14 mouse cellular contexts compared by ENCODE assay signal in genomic region chr15:30709026-30709753, GRCm38 (mm10).
DNase-seq lines count a peak whose midpoint lies in the region; ATAC-seq lines count a peak whose summit lies in the region.
"Had no signal": no experiment of that assay in that cellular context is flagged by ENCODE, and none has a peak within 500 bp of the region (broad histone marks: within the 10 kb centered on the region; RNA-seq: fewer than 3 reads in every experiment).

No protein-coding gene starts in this region.

- H3K36me3 ChIP-seq in kidney, embryonic 16.5 days (ENCODE audit: insufficient read depth, low read length), result no peaks in the 10 kb centered on the region
- H3K36me3 ChIP-seq in hindbrain, embryonic 16.5 days (ENCODE audit: control insufficient read depth, insufficient read depth, low read length), result no peaks in the 10 kb centered on the region
- no peaks in the 10 kb centered on the region for H3K36me3 ChIP-seq in neural tube, embryonic 12.5 days
- H3K36me3 ChIP-seq: G1E; liver, embryonic 15.5 days; stomach, embryonic 15.5 days had no signal

- DNase-seq in kidney, postnatal 36 days, result peak; percentile 2 to 10
- DNase-seq in embryo, embryonic 11 days, result peak; percentile 9
- no peak for DNase-seq in natural killer cell, adult 2 months (ENCODE audit: low spot score in 2 of 2)
- DNase-seq in gastrocnemius, adult 8-10 months (ENCODE audit: low spot score in 2 of 2), result no peak
- DNase-seq in spleen, postnatal 14 days (ENCODE audit: low spot score in 2 of 2), result no peak
- DNase-seq: adrenal gland, postnatal 36 days; gastrocnemius, postnatal 10 days; heart, postnatal 10 days had no signal

- no peaks in the 10 kb centered on the region for H3K9me3 ChIP-seq in kidney, embryonic 16.5 days (ENCODE audit: low read length)
- H3K9me3 ChIP-seq in hindbrain, embryonic 16.5 days (ENCODE audit: control insufficient read depth, low read length), result no peaks in the 10 kb centered on the region
- H3K9me3 ChIP-seq in neural tube, embryonic 12.5 days, result no peaks in the 10 kb centered on the region
- H3K9me3 ChIP-seq: liver, embryonic 15.5 days; stomach, embryonic 15.5 days had no signal

- no peaks in the 10 kb centered on the region for H3K4me1 ChIP-seq in kidney, embryonic 16.5 days (ENCODE audit: insufficient read depth, low read length)
- H3K4me1 ChIP-seq in hindbrain, embryonic 16.5 days (ENCODE audit: control insufficient read depth, insufficient read depth, low read depth, low read length), result no peaks in the 10 kb centered on the region; the same call in none of the 2 replicates
- H3K4me1 ChIP-seq in neural tube, embryonic 12.5 days, result no peaks in the 10 kb centered on the region; the same call in 1 of the 2 replicates
- H3K4me1 ChIP-seq: liver, embryonic 15.5 days; stomach, embryonic 15.5 days had no signal

- no peaks in the 10 kb centered on the region for H3K27me3 ChIP-seq in kidney, embryonic 16.5 days (ENCODE audit: insufficient read depth, low read length)
- H3K27me3 ChIP-seq in hindbrain, embryonic 16.5 days (replicated peaks; ENCODE audit: control insufficient read depth, insufficient read depth, low read length), result no peaks in the 10 kb centered on the region
- H3K27me3 ChIP-seq in neural tube, embryonic 12.5 days (replicated peaks), result no peaks in the 10 kb centered on the region
- H3K27me3 ChIP-seq: liver, embryonic 15.5 days; stomach, embryonic 15.5 days had no signal

- no peak for ATAC-seq in kidney, embryonic 16.5 days (ENCODE audit: low FRiP score, low TSS enrichment)
- peak; percentile 70 for ATAC-seq in hindbrain, embryonic 16.5 days
- peak; percentile 86 for ATAC-seq in neural tube, embryonic 12.5 days (ENCODE audit: low FRiP score, low read depth)

- no peak overlapping the region for H3K27ac ChIP-seq in kidney, embryonic 16.5 days (ENCODE audit: low read length)
- no peak overlapping the region for H3K27ac ChIP-seq in hindbrain, embryonic 16.5 days (ENCODE audit: low read depth, low read length)
- peak overlapping the region; percentile 26; the same call in 1 of the 2 replicates for H3K27ac ChIP-seq in neural tube, embryonic 12.5 days
- H3K27ac ChIP-seq: liver, embryonic 15.5 days; stomach, embryonic 15.5 days had no signal

- WGBS in kidney, embryonic 16.5 days, result 85% methylated on average over 10 of the region's 10 CpGs
- WGBS in hindbrain, embryonic 16.5 days, result 38% methylated on average over 10 of the region's 10 CpGs
- WGBS in neural tube, embryonic 12.5 days, result 62% methylated on average over 10 of the region's 10 CpGs

- H3K9ac ChIP-seq in kidney, embryonic 16.5 days (replicated peaks; ENCODE audit: low read length), result no peak overlapping the region
- H3K9ac ChIP-seq in hindbrain, embryonic 16.5 days (ENCODE audit: low read depth, low read length), result no peak overlapping the region
- no peak overlapping the region for H3K9ac ChIP-seq in neural tube, embryonic 12.5 days
- H3K9ac ChIP-seq: liver, embryonic 15.5 days; stomach, embryonic 15.5 days had no signal

- H3K4me2 ChIP-seq in kidney, embryonic 16.5 days (replicated peaks; ENCODE audit: low read depth, low read length), result no peak overlapping the region
- no peak overlapping the region for H3K4me2 ChIP-seq in hindbrain, embryonic 16.5 days (ENCODE audit: low read length)
- H3K4me2 ChIP-seq in neural tube, embryonic 12.5 days (replicated peaks), result 0 out of 2 replicates have a peak overlapping the region, but pooled peaks have one; percentile 14
- H3K4me2 ChIP-seq: liver, embryonic 15.5 days; stomach, embryonic 15.5 days had no signal

- H3K4me3 ChIP-seq in kidney, embryonic 16.5 days (ENCODE audit: low read length), result no peak overlapping the region
- no peak overlapping the region for H3K4me3 ChIP-seq in hindbrain, embryonic 16.5 days (ENCODE audit: low read length)
- H3K4me3 ChIP-seq in neural tube, embryonic 12.5 days, result no peak overlapping the region
- H3K4me3 ChIP-seq: liver, embryonic 15.5 days; stomach, embryonic 15.5 days had no signal

Comparison
In these comparisons a context has a peak if more than half of its experiments do, and no peak if none do; other contexts are left out.
1. DNase-seq: peak in kidney, postnatal 36 days (2 of 2) and embryo, embryonic 11 days (single experiment); none in natural killer cell, adult 2 months (0 of 2), gastrocnemius, adult 8-10 months (0 of 2) and spleen, postnatal 14 days (0 of 2).